Mouse (Mus musculus): Measurements from ENCODE around the gene Arfgef3. TPM values are rescaled to one million over a fixed set of nuclear protein-coding genes. Genes with fewer than 3 reads are reported as not detected.

Gene Arfgef3
- polyA plus RNA-seq, 1 experiment from 2014 or later: 1.2 TPM

DNA sequence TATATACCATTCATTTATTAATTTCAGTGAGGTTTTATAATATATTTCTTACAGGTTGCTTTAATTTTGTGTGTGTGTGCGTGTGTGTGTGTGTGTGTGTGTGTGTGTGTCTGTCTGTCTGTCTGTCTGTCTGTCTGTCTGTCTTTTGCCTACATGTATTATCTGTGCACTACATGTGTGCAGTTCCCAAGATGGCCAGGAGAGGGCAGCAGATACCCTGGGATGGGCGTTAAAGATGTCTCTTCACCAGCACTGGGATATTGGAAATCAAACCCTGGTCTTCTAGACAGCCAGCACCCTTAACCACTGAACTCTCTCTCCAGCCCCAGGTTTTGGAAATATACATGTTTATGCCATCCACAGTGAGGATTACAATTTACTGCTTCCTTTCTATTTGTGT is 16.5 kb upstream of the Arfgef3 start:
- Histone ChIP-seq H3K27ac (ENCODE audit: low read depth) (no peak overlapping the region), H3K9ac (no peak overlapping the region), H3K4me1 (ENCODE audit: insufficient read depth) (no peaks in the 10 kb centered on the region), H3K9me3 (ENCODE audit: low read depth, low read length) (no peaks in the 10 kb centered on the region), H3K4me2 (no peak overlapping the region), H3K36me3 (ENCODE audit: insufficient read depth) (no peaks in the 10 kb centered on the region), H3K4me3 (ENCODE audit: low read depth, low read length) (no peak overlapping the region), H3K27me3 (ENCODE audit: insufficient read depth, low read length) (no peaks in the 10 kb centered on the region)
- WGBS: 42% methylated on average over 2 of the region's 2 CpGs
- DNase-seq (peak; percentile 66), ATAC-seq (ENCODE audit: insufficient read depth) (no peak)
- peak; percentile 76 for TF ChIP-seq CTCF (IDR thresholded peaks at IDR 0.05; ENCODE audit: low read depth)

DNA sequence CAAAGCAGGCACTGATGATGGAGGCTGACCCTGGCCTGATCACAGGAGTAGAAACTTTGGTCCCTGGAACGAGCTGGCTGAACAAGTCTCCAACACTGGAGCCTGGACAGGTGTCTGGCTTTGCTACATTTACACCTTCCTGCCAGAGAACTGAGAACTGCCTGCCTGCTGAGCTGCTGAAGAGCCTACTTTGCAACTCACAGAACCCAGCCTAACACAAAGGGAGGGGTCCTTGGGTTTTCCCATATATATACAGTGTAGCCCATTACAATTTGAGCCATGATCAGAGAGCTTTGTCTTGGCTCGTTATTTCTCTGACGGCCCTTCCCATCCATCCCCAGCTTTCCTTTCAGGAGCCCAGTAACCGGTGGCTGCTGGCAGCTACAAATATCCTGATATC is 6.3 kb upstream of the Arfgef3 start:
- 64% methylated on average over 4 of the region's 4 CpGs for WGBS
- H3K9me3 ChIP-seq (ENCODE audit: low read depth, low read length): no peaks in the 10 kb centered on the region
- ATAC-seq (ENCODE audit: insufficient read depth) (no peak), DNase-seq (no peak)
- no peaks in the 10 kb centered on the region for H3K4me1 ChIP-seq (ENCODE audit: insufficient read depth)
- H3K4me2 ChIP-seq: no peak overlapping the region
- H3K27me3 ChIP-seq (ENCODE audit: insufficient read depth, low read length): no peaks in the 10 kb centered on the region
- no peak overlapping the region for H3K9ac ChIP-seq
- no peak overlapping the region for H3K4me3 ChIP-seq (ENCODE audit: low read depth, low read length)
- TF ChIP-seq CTCF (IDR thresholded peaks at IDR 0.05; ENCODE audit: low read depth): no peak
- H3K27ac ChIP-seq (ENCODE audit: low read depth): no peak overlapping the region
- H3K36me3 ChIP-seq (ENCODE audit: insufficient read depth): no peaks in the 10 kb centered on the region

DNA sequence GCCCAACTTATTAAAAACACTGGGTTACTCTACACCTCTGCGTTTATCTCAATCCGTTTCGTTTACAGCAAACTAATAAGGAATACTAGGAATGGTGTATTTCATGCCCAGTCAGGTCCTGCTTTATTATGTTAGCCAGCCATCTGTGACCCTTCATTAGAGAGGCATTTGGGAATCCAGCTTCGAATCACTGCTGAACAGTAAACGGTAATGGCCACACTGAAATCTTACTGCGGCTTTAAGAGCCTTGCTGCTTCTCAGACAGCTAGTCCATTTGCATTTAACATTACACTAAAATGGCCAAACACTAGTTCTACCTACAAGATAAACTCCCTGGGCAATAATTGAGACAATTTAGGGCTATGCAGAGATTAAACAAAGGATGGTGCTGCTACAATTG is 1.7 kb downstream of the Arfgef3 start:
- no peak overlapping the region for H3K4me3 ChIP-seq (ENCODE audit: low read depth, low read length)
- H3K4me2 ChIP-seq: no peak overlapping the region
- DNase-seq (no peak), ATAC-seq (ENCODE audit: insufficient read depth) (no peak)
- no peak for TF ChIP-seq CTCF (IDR thresholded peaks at IDR 0.05; ENCODE audit: low read depth)
- peaks cover 8% of the 10 kb centered on the region for H3K27me3 ChIP-seq (ENCODE audit: insufficient read depth, low read length)
- H3K9me3 ChIP-seq (ENCODE audit: low read depth, low read length): no peaks in the 10 kb centered on the region
- no peaks in the 10 kb centered on the region for H3K4me1 ChIP-seq (ENCODE audit: insufficient read depth)
- H3K27ac ChIP-seq (ENCODE audit: low read depth): no peak overlapping the region
- no peak overlapping the region for H3K9ac ChIP-seq
- no peaks in the 10 kb centered on the region for H3K36me3 ChIP-seq (ENCODE audit: insufficient read depth)
- WGBS: 78% methylated on average over 6 of the region's 6 CpGs

DNA sequence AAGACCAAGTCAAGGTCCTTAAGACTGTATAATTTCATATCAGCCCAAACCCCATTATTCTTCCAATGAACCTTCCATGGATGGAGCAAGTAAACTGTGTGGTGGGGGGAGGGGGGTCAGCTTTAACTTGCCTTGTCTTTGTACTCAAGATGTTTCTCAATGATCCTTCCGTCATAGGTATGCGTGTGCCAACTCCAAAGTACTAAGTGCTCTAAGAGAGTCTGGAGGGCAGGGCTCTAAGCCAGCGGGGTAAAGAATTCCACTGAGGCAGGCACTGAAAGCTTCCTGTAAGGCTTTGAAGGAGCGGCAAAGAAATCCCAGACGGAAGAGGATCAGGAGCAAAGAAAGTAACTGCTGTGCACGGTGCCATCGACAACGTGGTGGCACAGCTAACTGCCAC is 2.7 kb downstream of the Arfgef3 start:
- H3K27ac ChIP-seq (ENCODE audit: low read depth): no peak overlapping the region
- no peak overlapping the region for H3K4me2 ChIP-seq
- no peaks in the 10 kb centered on the region for H3K4me1 ChIP-seq (ENCODE audit: insufficient read depth)
- DNase-seq: peak; percentile 9
- ATAC-seq (ENCODE audit: insufficient read depth): no peak
- 74% methylated on average over 8 of the region's 8 CpGs for WGBS
- no peak overlapping the region for H3K9ac ChIP-seq
- H3K36me3 ChIP-seq (ENCODE audit: insufficient read depth): no peaks in the 10 kb centered on the region
- no peaks in the 10 kb centered on the region for H3K9me3 ChIP-seq (ENCODE audit: low read depth, low read length)
- no peak overlapping the region for H3K4me3 ChIP-seq (ENCODE audit: low read depth, low read length)
- peaks cover 8% of the 10 kb centered on the region for H3K27me3 ChIP-seq (ENCODE audit: insufficient read depth, low read length)
- TF ChIP-seq CTCF (IDR thresholded peaks at IDR 0.05; ENCODE audit: low read depth): no peak

- WGBS: 89% methylated on average over 1 of the region's 1 CpGs
These were observed 15.2 kb downstream of the Arfgef3 start for GRCm38 (mm10) chr10:18728548-18728947.

DNA sequence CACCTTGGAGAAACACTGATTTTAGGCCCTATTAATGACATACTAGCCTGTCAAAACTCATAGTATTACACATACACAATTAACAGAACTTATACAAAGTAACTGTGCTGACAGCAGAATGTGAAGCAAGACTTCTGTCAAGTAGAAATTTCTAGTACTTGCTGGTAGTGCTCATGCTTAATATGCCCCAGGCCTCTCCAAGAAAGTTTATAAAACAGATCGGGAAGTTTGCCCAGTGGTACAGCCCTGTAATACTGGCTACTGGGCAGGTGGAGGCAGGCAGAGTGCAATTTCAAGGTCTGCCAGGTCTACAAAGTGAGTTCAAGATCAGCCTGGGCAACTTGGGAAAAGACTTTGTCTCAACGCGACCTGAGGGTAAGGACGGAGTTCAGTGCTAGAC is 32.3 kb downstream of the Arfgef3 start:
- 85% methylated on average over 4 of the region's 4 CpGs for WGBS
- H3K36me3 ChIP-seq (ENCODE audit: insufficient read depth): no peaks in the 10 kb centered on the region

More at GRCm38 (mm10) chr10:18728548-18728947, 15.2 kb downstream of the Arfgef3 start:
- H3K4me3 ChIP-seq (ENCODE audit: low read depth, low read length): no peak overlapping the region
- no peaks in the 10 kb centered on the region for H3K4me1 ChIP-seq (ENCODE audit: insufficient read depth)
- ATAC-seq (ENCODE audit: insufficient read depth) (no peak), DNase-seq (no peak)
- no peak for TF ChIP-seq CTCF (IDR thresholded peaks at IDR 0.05; ENCODE audit: low read depth)
- no peak overlapping the region for H3K9ac ChIP-seq
- no peaks in the 10 kb centered on the region for H3K27me3 ChIP-seq (ENCODE audit: insufficient read depth, low read length)
- no peaks in the 10 kb centered on the region for H3K9me3 ChIP-seq (ENCODE audit: low read depth, low read length)
- no peak overlapping the region for H3K4me2 ChIP-seq
- no peaks in the 10 kb centered on the region for H3K36me3 ChIP-seq (ENCODE audit: insufficient read depth)
- no peak overlapping the region for H3K27ac ChIP-seq (ENCODE audit: low read depth)

GRCm38 (mm10) chr10:18710949-18711348 is 32.8 kb downstream of the Arfgef3 start:
- ATAC-seq (ENCODE audit: insufficient read depth) (no peak), DNase-seq (no peak)
- H3K27ac ChIP-seq (ENCODE audit: low read depth): no peak overlapping the region
- no peak overlapping the region for H3K4me3 ChIP-seq (ENCODE audit: low read depth, low read length)
- no peak overlapping the region for H3K4me2 ChIP-seq
- H3K36me3 ChIP-seq (ENCODE audit: insufficient read depth): no peaks in the 10 kb centered on the region
- no peaks in the 10 kb centered on the region for H3K27me3 ChIP-seq (ENCODE audit: insufficient read depth, low read length)
- no peaks in the 10 kb centered on the region for H3K4me1 ChIP-seq (ENCODE audit: insufficient read depth)
- no peaks in the 10 kb centered on the region for H3K9me3 ChIP-seq (ENCODE audit: low read depth, low read length)
- no peak overlapping the region for H3K9ac ChIP-seq
- 67% methylated on average over 6 of the region's 6 CpGs for WGBS
- TF ChIP-seq CTCF (IDR thresholded peaks at IDR 0.05; ENCODE audit: low read depth): no peak

More for the DNA sequence above, 32.3 kb downstream of the Arfgef3 start:
- H3K9ac ChIP-seq: no peak overlapping the region
- no peak for ATAC-seq (ENCODE audit: insufficient read depth)
- TF ChIP-seq CTCF (IDR thresholded peaks at IDR 0.05; ENCODE audit: low read depth): no peak
- DNase-seq: no peak
- H3K9me3 ChIP-seq (ENCODE audit: low read depth, low read length): no peaks in the 10 kb centered on the region
- H3K4me3 ChIP-seq (ENCODE audit: low read depth, low read length): no peak overlapping the region
- no peak overlapping the region for H3K4me2 ChIP-seq
- no peak overlapping the region for H3K27ac ChIP-seq (ENCODE audit: low read depth)
- no peaks in the 10 kb centered on the region for H3K27me3 ChIP-seq (ENCODE audit: insufficient read depth, low read length)
- no peaks in the 10 kb centered on the region for H3K4me1 ChIP-seq (ENCODE audit: insufficient read depth)

DNA sequence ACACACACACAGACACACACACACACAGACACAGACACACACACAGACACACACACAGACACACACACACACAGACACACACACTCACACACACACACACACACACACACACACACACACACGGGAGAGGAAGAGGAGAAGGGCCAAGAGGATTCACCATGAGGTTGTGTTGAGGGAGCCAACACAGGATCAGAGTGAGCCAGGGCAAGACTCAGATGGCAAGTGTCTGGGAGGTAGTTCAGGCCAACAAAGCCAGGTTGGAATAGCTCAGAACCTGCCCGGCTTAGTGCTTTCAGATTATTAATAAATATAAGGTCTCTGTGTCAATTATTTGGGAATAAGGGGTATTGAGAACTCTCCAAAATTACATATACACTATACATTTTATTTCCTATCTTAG is 33.9 kb downstream of the Arfgef3 start:
- WGBS: 63% methylated on average over 2 of the region's 2 CpGs
- no peak overlapping the region for H3K9ac ChIP-seq
- no peak for ATAC-seq (ENCODE audit: insufficient read depth)

More for the DNA sequence above, 33.9 kb downstream of the Arfgef3 start:
- Histone ChIP-seq H3K27me3 (ENCODE audit: insufficient read depth, low read length) (no peaks in the 10 kb centered on the region), H3K36me3 (ENCODE audit: insufficient read depth) (no peaks in the 10 kb centered on the region), H3K9me3 (ENCODE audit: low read depth, low read length) (no peaks in the 10 kb centered on the region), H3K4me2 (no peak overlapping the region), H3K4me3 (ENCODE audit: low read depth, low read length) (no peak overlapping the region), H3K4me1 (ENCODE audit: insufficient read depth) (no peaks in the 10 kb centered on the region), H3K27ac (ENCODE audit: low read depth) (no peak overlapping the region)
- DNase-seq: no peak
- no peak for TF ChIP-seq CTCF (IDR thresholded peaks at IDR 0.05; ENCODE audit: low read depth)

All from lung, embryonic 14.5 days (tissue).